Mouse (Mus musculus) bone marrow, adult 2 months (tissue): ENCODE data around the gene Gm45713.

Source experiments
- CTCF ChIP-seq: fragments of 200-500 bp; IDR thresholded peaks from 2 replicates; pipeline ENCODE4 v1.5.1; 2011; ENCODE audit warnings: low read length, control low read depth; ENCODE audit not compliant: control insufficient read depth, insufficient read depth
- POLR2A ChIP-seq: fragments of 200-500 bp; IDR thresholded peaks from 2 replicates; pipeline ENCODE4 v1.6.1; 2011; ENCODE audit warnings: low read depth, mild to moderate bottlenecking, control low read depth, low read length, borderline replicate concordance; ENCODE audit not compliant: control insufficient read depth

GRCm38 (mm10) chr7:45168656-45169055 is 32.6 kb upstream of the Gm45713 start:
- TF ChIP-seq CTCF (no peak), POLR2A (no peak)
